Mouse (Mus musculus) embryonic facial prominence, embryonic 13.5 days (tissue): ENCODE results near the gene Lsm12. TPM values are rescaled to one million over a fixed set of nuclear protein-coding genes. Genes with fewer than 3 reads are reported as not detected.

Experiments
- ATAC-seq: fragments of 200-750 bp; cut with Nextera tagmentation; 2 replicates; pipeline ENCODE4 v1.8.0; 2017; ENCODE audit warnings: low read depth; ENCODE audit not compliant: insufficient number of reproducible peaks, insufficient read depth, low FRiP score, low TSS enrichment
- H3K27ac ChIP-seq: fragments of 300-500 bp; sonication (generic); 2 replicates; pipeline ENCODE4 v1.5.1; 2015; ENCODE audit warnings: moderate library complexity, mild to moderate bottlenecking, inconsistent platforms
- H3K27me3 ChIP-seq: fragments of 300-500 bp; sonication (generic); 2 replicates; pipeline ENCODE4 v1.6.1; 2015; ENCODE audit warnings: mild to moderate bottlenecking, inconsistent platforms
- H3K36me3 ChIP-seq: fragments of 300-500 bp; sonication (generic); 2 replicates; pipeline ENCODE4 v1.6.1; 2015; ENCODE audit warnings: mild to moderate bottlenecking, inconsistent platforms
- H3K4me1 ChIP-seq: fragments of 300-500 bp; sonication (generic); 2 replicates; pipeline ENCODE4 v1.6.1; 2015; ENCODE audit warnings: inconsistent platforms
- H3K4me2 ChIP-seq: fragments of 300-500 bp; sonication (generic); 2 replicates; pipeline ENCODE4 v1.6.1; 2015; ENCODE audit warnings: moderate library complexity, mild to moderate bottlenecking, inconsistent platforms
- H3K4me3 ChIP-seq: fragments of 300-500 bp; sonication (generic); 2 replicates; pipeline ENCODE4 v1.5.1; 2015; ENCODE audit warnings: mild to moderate bottlenecking, inconsistent platforms
- H3K9ac ChIP-seq: fragments of 300-500 bp; sonication (generic); 2 replicates; pipeline ENCODE4 v1.6.1; 2015; ENCODE audit warnings: mild to moderate bottlenecking, inconsistent platforms
- H3K9me3 ChIP-seq: fragments of 300-500 bp; sonication (generic); 2 replicates; pipeline ENCODE4 v1.6.1; 2016; ENCODE audit warnings: inconsistent platforms
- WGBS: fragments of 180-500 bp; shearing (Covaris S2); methylation state at CpG from one replicate; pipeline ENCODE4 v1.1.7; 2015; ENCODE audit warnings: mixed read lengths; 5-methylcytosine and 5-hydroxymethylcytosine counted together
- microRNA-seq: library from miRNA; unstranded; fragments of <30 nt; microRNA quantifications from one replicate; pipeline ENCODE4, GENCODE M21; 2016
- polyA plus RNA-seq: library from polyadenylated mRNA; unstranded; fragments of >200 nt; fragmentation: Nextera tagmentation; extraction: Ambion mirVana; gene quantifications from 2 replicates; pipeline ENCODE4 v1.2.1, GENCODE M21; 2015

Gene Lsm12
- polyA plus RNA-seq, 1 experiment from 2014 or later = 159 TPM

GRCm38 (mm10) chr11:102142355-102142754 is 42.7 kb downstream of the Lsm12 start:
- Histone ChIP-seq H3K9ac (no peak overlapping the region), H3K36me3 (no peaks in the 10 kb centered on the region), H3K9me3 (no peaks in the 10 kb centered on the region), H3K27me3 (peaks cover 57% of the 10 kb centered on the region), H3K4me1 (peaks cover 22% of the 10 kb centered on the region), H3K4me3 (no peak overlapping the region), H3K4me2 (no peak overlapping the region), H3K27ac (no peak overlapping the region)
- 68% methylated on average over 7 of the region's 7 CpGs for WGBS
- ATAC-seq = no peak

- Histone ChIP-seq H3K9me3 (no peaks in the 10 kb centered on the region), H3K4me3 (no peak overlapping the region), H3K4me1 (peaks cover 4% of the 10 kb centered on the region), H3K27ac (no peak overlapping the region), H3K9ac (no peak overlapping the region), H3K4me2 (no peak overlapping the region), H3K27me3 (peaks cover 40% of the 10 kb centered on the region), H3K36me3 (no peaks in the 10 kb centered on the region)
- no peak for ATAC-seq
- 6% methylated on average over 5 of the region's 5 CpGs for WGBS
These were observed 44.6 kb downstream of the Lsm12 start for GRCm38 (mm10) chr11:102140508-102140907.

GRCm38 (mm10) chr11:102138447-102138740 is 46.7 kb downstream of the Lsm12 start:
- Histone ChIP-seq H3K27me3 (peaks cover 24% of the 10 kb centered on the region), H3K9ac (peak overlapping the region; percentile 64)

GRCm38 (mm10) chr11:102137625-102138446 is 47.3 kb downstream of the Lsm12 start:
- Histone ChIP-seq H3K9ac (peak overlapping the region; percentile 64), H3K36me3 (no peaks in the 10 kb centered on the region), H3K9me3 (no peaks in the 10 kb centered on the region), H3K4me3 (peak overlapping the region; percentile 34), H3K4me1 (peaks cover 8% of the 10 kb centered on the region), H3K27ac (no peak overlapping the region), H3K27me3 (peaks cover 18% of the 10 kb centered on the region), H3K4me2 (peak overlapping the region; percentile 63)
- WGBS = 43% methylated on average over 13 of the region's 13 CpGs
- ATAC-seq = no peak

More at GRCm38 (mm10) chr11:102138447-102138740, 46.7 kb downstream of the Lsm12 start:
- no peak for ATAC-seq
- Histone ChIP-seq H3K9me3 (no peaks in the 10 kb centered on the region), H3K36me3 (no peaks in the 10 kb centered on the region), H3K4me3 (peak overlapping the region; percentile 34), H3K27ac (no peak overlapping the region), H3K4me1 (peaks cover 8% of the 10 kb centered on the region), H3K4me2 (peak overlapping the region; percentile 63)
- under 1% methylated on average over 18 of the region's 18 CpGs for WGBS

GRCm38 (mm10) chr11:102134516-102134915 is 50.6 kb downstream of the Lsm12 start:
- H3K4me1 ChIP-seq = peaks cover 8% of the 10 kb centered on the region
- no peaks in the 10 kb centered on the region for H3K36me3 ChIP-seq
- H3K27ac ChIP-seq = no peak overlapping the region
- no peak overlapping the region for H3K4me3 ChIP-seq
- no peaks in the 10 kb centered on the region for H3K9me3 ChIP-seq
- 19% methylated on average over 4 of the region's 4 CpGs for WGBS
- ATAC-seq = no peak
- H3K9ac ChIP-seq = peak overlapping the region; percentile 46; the same call in 1 of the 2 replicates
- 0 out of 2 replicates have a peak, but pooled peaks cover 7% of the 10 kb centered on the region for H3K27me3 ChIP-seq
- no peak overlapping the region for H3K4me2 ChIP-seq

- WGBS = 76% methylated on average over 6 of the region's 6 CpGs
- ATAC-seq = no peak
- no peaks in the 10 kb centered on the region for H3K36me3 ChIP-seq
These were observed 67.7 kb downstream of the Lsm12 start for GRCm38 (mm10) chr11:102117386-102117785.

GRCm38 (mm10) chr11:102116241-102116640 is 68.9 kb downstream of the Lsm12 start:
- H3K36me3 ChIP-seq = no peaks in the 10 kb centered on the region
- no peak overlapping the region for H3K27ac ChIP-seq
- no peak overlapping the region for H3K4me2 ChIP-seq
- H3K27me3 ChIP-seq = no peaks in the 10 kb centered on the region
- WGBS = 76% methylated on average over 8 of the region's 8 CpGs
- H3K9ac ChIP-seq = no peak overlapping the region
- ATAC-seq = no peak
- no peak overlapping the region for H3K4me3 ChIP-seq
- no peaks in the 10 kb centered on the region for H3K4me1 ChIP-seq
- H3K9me3 ChIP-seq = no peaks in the 10 kb centered on the region

More at GRCm38 (mm10) chr11:102117386-102117785, 67.7 kb downstream of the Lsm12 start:
- Histone ChIP-seq H3K4me2 (no peak overlapping the region), H3K27me3 (no peaks in the 10 kb centered on the region), H3K9me3 (no peaks in the 10 kb centered on the region), H3K4me3 (no peak overlapping the region), H3K9ac (no peak overlapping the region), H3K4me1 (no peaks in the 10 kb centered on the region), H3K27ac (no peak overlapping the region)

Small RNAs within 50 kb of the gene (microRNA-seq; reads per million reads assigned to microRNA genes)
- 0.74 reads per million for gene Mir8101

Other genes starting within 250 kb of the Lsm12 start
- 0.41 and 0.42 TPM in 2 replicates for gene Sost, start 218.3 kb downstream of the Lsm12 start, polyA plus RNA-seq
- gene Cfap97d1, start 201.0 kb downstream of the Lsm12 start, polyA plus RNA-seq = not detected in 2 replicates
- gene Dusp3, start 198.3 kb downstream of the Lsm12 start, polyA plus RNA-seq = 12.1 and 14.0 TPM in 2 replicates
- 4.3 and 4.9 TPM in 2 replicates for gene Mpp3, start 156.8 kb downstream of the Lsm12 start, polyA plus RNA-seq
- 0.45 and 0.66 TPM in 2 replicates for gene Cd300lg, start 143.8 kb downstream of the Lsm12 start, polyA plus RNA-seq
- gene Mpp2, start 96.8 kb downstream of the Lsm12 start, polyA plus RNA-seq = 9.8 and 10.3 TPM in 2 replicates
- gene Ppy, start 84.0 kb downstream of the Lsm12 start, polyA plus RNA-seq = not detected in 2 replicates
- gene Pyy, start 77.5 kb downstream of the Lsm12 start, polyA plus RNA-seq = not detected in 2 replicates
- 0.32 TPM in 1 of 2 replicates, not detected in the other for gene Nags, start 39.8 kb downstream of the Lsm12 start, polyA plus RNA-seq
- gene Tmem101, start 28.9 kb downstream of the Lsm12 start, polyA plus RNA-seq = 45.4 and 45.5 TPM in 2 replicates
- gene G6pc3, start 4.3 kb upstream of the Lsm12 start, polyA plus RNA-seq = 27.6 and 28.3 TPM in 2 replicates
- gene Hdac5, start 44.9 kb upstream of the Lsm12 start, polyA plus RNA-seq = 80.5 and 84.4 TPM in 2 replicates
- gene BC030867, start 63.6 kb upstream of the Lsm12 start, polyA plus RNA-seq = 18.3 and 19.7 TPM in 2 replicates
- 0.11 and 0.18 TPM in 2 replicates for gene Asb16, start 83.4 kb upstream of the Lsm12 start, polyA plus RNA-seq
- gene Tmub2, start 99.6 kb upstream of the Lsm12 start, polyA plus RNA-seq = 51.8 and 54.8 TPM in 2 replicates
- gene Atxn7l3, start 111.3 kb upstream of the Lsm12 start, polyA plus RNA-seq = 21.6 and 23.8 TPM in 2 replicates
- 88.5 and 93.6 TPM in 2 replicates for gene Ubtf, start 134.4 kb upstream of the Lsm12 start, polyA plus RNA-seq
- gene Slc4a1, start 180.9 kb upstream of the Lsm12 start, polyA plus RNA-seq = 6.3 and 16.6 TPM in 2 replicates
- gene Rundc3a, start 208.1 kb upstream of the Lsm12 start, polyA plus RNA-seq = 3.6 and 5.2 TPM in 2 replicates
- 191 and 195 TPM in 2 replicates for gene Slc25a39, start 222.7 kb upstream of the Lsm12 start, polyA plus RNA-seq
- gene Grn, start 245.0 kb upstream of the Lsm12 start, polyA plus RNA-seq = 124 and 126 TPM in 2 replicates